Mouse (Mus musculus): ENCODE data around the gene Hes7. TPM values are rescaled to one million over a fixed set of nuclear protein-coding genes. Genes with fewer than 3 reads are reported as not detected.

Gene Hes7
- total RNA-seq, 2 experiments from 2014 or later: 0.79 to 1.3 TPM

DNA sequence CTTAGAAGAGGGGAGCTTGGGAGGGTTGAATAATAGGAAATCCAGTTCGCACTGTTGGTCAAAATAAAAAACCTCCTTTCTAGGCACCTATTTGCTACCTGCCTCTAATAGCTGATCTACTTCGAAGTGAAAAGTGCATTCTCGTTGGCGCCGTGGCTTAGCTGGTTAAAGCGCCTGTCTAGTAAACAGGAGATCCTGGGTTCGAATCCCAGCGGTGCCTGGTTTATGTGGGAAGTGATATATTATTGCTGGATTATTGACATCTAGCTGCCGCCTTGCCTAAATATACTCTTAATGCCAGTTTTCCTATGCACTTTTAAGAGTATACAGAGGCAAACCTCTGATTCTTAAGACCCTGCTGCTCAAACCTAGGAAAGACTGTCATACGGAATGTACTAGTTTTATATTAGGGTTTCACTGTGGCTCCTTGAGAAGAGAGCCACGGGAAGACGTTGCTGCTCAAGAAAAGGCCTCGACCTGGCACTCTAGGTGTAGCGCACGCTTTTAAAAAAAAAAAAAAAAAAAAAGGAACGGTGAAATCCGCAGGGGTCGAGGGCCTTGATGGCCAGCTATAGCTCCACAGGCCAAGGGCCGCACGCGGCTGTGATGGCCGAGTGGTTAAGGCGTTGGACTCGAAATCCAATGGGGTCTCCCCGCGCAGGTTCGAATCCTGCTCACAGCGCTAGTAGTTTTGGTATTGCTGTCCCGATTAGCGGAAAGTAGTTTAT is 9.7 kb upstream of the Hes7 start:
- intact Hi-C loops (cut with DNase I): no loop called here
- DNase-seq (ENCODE audit: low spot score in 2 of 2): peak; percentile 88

DNA sequence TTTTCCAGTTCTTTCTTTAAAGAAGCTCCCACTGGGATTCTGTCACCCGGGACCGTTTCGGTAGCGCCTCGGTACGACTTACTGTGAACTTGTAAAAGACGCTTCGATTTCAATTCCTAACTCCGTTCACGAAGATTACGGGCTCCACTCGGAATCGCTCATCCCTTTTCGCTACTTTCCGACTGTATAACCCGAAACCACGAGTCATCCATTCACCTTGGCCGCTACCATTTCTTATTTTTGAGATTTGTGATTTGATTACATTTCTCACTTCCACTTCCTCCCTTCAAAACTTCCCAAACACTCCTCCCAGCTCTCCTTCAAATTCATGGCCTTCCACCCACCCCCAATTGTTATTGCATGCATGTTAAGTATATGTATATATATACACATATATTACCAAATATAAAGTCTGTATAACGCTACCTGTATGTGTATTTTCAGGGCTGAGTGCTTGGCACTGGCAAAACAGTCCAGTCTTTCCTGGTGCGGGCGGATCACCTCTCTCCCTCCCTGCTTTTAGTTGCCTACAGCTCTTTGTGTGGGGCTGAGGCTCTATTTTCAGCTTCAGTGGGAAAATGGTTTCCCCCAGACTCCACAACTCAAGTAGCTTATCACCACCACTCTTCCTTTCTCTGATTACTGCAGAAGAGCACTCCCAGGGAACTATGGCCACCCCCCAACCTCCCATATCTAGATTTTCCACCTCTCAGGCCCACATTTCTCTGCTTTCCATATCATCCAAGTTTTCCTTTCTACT is 9.0 kb upstream of the Hes7 start:
- no peak for DNase-seq (ENCODE audit: low spot score in 2 of 2)
- intact Hi-C loops (cut with DNase I): no loop called here

DNA sequence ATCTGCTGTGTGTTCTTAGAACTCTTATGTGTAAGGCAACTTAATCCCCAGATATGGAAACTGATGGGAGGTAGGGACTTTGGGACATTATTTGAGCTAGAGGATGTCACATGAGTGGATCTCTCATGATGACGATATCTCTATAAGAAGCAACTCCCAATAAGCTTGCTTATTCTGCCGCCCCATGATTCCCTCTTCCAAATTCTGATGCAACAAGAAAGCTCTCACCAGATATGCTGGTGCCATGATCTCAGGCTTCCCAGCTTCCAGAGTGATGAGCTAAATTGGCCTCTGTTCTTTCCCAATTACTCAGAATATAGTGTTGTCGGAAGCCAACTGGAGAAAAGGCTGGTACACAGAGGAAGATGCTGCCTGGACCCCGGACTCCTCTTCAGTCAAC is 8.3 kb upstream of the Hes7 start:
- no peak for DNase-seq (ENCODE audit: low spot score in 2 of 2)
- intact Hi-C loops (cut with DNase I): no loop called here

DNA sequence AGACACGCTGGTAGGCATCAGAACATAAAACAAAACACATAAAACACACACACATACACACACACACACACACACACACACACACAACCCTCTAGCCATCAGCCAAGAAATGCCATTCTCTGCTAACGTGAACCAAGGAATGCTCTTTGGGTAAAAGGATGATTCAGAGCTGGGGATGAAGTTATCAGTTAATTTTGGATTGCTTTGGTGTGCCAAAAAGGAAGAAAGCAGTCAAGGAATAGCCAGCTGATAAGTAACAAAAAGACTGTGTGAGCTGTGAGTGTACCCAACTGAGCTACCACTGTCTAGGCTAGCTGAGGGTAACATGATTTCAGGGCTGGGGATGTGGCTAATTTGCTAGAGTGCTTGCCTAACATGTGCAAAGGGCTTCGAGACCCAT is 6.2 kb upstream of the Hes7 start:
- no peak for DNase-seq (ENCODE audit: low spot score in 2 of 2)
- intact Hi-C loops (cut with DNase I): no loop called here

DNA sequence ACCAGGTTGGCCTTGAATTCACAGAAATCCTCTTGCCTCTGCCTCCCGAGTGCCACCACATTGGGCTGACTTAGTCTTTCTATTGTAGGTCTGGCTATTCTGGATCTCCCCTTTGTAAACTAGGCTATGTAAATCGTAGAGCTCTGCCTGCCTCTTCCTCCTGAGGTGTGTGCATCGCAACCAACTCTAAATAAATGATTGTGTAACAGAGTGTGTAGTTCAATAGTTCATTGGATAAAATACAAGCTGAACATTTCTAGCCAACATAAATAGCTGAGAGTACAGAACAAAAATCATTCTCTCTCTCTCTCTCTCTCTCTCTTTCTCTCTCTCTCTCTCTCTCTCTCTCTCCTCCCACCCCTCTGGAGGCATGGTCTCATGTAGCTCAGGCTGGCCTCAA is 5.6 kb upstream of the Hes7 start:
- intact Hi-C loops (cut with DNase I): no loop called here
- no peak for DNase-seq (ENCODE audit: low spot score in 2 of 2)

DNA sequence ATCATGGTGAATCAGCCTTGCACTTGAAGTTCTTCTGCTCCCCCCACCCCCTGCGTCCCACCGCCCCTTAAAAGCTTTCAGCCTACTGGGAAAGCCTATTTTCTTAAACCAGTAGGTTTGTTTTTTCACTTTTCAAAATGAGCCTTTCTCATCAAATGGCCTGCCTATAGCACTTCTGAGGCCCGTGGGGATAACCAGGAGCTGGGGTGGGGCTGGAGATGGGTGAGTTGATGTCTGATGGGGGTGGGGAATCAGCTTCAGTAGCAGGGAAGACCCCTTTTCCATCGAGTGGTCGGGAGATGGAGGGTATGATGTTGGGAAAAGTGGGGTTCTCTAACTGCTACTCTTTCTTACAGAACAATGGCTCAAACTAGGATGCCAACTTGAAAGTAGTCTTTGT is 3.4 kb upstream of the Hes7 start:
- DNase-seq (ENCODE audit: low spot score in 2 of 2): no peak
- intact Hi-C loops (cut with DNase I): no loop called here

DNA sequence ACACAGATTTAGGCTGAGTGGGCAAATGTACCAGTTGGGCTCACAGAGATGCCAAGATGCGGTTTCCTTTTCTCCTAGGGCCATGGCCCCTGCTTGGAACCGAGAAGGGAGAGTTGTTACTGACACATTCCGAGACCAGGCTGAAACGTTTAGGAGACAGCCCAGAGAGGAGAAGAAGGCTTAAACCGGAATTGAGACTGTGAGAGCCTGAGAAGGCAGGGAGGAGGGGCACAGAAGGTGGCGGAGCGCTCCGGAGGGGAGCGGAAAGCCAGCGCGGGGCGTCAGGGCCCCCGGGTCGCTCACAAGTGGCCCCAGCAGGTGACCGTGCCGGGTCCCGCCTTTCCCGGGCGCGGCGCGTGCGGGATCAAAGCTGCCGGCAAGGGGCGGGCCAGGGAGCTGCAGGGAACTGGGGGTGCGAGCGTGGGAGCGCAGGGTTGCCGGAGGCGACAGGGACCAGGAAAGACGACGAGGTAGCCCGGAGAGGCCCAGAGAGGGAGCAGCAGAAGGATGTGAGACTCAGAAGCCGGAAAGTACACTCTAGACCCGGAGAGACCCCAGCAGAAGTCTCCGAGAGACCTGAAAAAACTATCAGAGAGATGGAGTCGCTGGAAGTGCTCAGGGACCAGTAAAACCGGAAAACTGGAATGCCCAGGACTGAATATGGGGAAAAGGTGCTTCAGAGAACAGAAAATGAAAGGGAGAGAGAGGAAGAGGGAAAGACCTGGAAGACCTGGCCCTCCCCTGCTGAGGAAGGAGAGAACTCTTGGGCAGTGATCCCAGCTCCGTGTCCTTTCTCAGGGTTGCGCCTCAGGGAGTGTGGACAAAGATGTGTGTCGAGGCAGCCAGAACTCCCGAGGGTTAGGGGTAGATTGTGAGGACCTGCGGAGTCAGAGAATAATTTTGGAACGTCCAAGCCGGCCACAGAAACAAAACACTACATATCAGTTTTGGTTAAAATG is 2.2 kb upstream of the Hes7 start:
- intact Hi-C loops (cut with DNase I): loop anchor here (2.0 kb wide), 1 partner anchor 19 kb away; no protein-coding TSS in a partner anchor
- DNase-seq (ENCODE audit: low spot score in 2 of 2): peak; percentile 54 to 69

DNA sequence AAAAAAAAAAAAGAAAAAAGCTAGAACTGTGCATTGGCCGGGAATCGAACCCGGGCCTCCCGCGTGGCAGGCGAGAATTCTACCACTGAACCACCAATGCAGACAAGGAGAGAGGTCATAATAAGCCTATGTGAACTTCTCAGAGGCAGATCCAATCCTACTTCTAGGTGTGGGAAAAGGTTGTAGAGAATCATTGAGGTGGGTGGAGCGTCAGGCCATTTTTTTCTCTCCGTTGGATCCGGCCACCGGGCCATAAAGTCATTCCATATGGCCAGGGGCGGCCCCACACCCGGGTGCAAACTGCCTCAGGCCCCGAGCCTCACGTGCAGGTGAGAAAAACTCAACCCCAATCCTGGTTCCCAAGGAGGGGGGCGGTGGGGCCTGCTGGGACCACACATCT is 1.4 kb upstream of the Hes7 start:
- peak; percentile 80 to 85 for DNase-seq (ENCODE audit: low spot score in 2 of 2)
- intact Hi-C loops (cut with DNase I): loop anchor here (2.0 kb wide), 1 partner anchor 20 kb away; no protein-coding TSS in a partner anchor

DNA sequence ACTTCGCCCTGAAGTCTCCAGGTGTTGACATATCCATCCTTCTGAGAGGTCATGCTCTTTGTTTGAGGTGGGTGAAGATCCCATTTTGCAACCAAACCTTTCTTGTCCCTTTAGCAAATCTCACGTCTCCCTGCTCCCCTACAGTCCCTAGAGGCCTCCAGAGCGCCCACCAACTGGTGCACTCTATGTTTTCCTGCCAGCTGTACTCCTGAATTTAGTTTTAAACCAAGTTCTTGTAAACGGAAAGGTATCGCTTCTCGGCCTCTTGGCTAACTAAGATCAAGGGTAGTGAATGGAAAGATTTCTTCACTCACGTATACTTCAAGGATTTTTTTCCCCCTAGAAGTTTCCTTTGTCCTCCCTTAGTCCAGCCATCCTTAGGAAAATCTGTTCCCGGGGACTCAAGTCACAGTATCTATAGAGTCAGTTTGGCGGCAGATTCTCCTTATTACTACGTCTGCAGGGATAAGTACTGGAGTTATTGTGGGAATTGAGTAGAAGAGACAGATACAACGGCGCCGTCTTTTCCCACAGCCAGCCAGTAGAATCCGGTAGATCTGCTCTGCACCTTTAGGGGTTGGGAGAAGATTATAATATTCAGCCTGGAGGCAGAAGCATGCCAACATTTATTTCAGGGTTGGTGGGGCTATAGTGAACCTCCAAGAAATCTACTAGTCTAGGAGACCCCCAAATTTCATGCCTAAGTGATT is 603 bp upstream of the Hes7 start:
- DNase-seq (ENCODE audit: low spot score in 2 of 2): no peak
- intact Hi-C loops (cut with DNase I): loop anchor here (2.0 to 5.0 kb wide), 2 partner anchors 21 to 32 kb away; partner anchors contain the start of gene Vamp2

DNA sequence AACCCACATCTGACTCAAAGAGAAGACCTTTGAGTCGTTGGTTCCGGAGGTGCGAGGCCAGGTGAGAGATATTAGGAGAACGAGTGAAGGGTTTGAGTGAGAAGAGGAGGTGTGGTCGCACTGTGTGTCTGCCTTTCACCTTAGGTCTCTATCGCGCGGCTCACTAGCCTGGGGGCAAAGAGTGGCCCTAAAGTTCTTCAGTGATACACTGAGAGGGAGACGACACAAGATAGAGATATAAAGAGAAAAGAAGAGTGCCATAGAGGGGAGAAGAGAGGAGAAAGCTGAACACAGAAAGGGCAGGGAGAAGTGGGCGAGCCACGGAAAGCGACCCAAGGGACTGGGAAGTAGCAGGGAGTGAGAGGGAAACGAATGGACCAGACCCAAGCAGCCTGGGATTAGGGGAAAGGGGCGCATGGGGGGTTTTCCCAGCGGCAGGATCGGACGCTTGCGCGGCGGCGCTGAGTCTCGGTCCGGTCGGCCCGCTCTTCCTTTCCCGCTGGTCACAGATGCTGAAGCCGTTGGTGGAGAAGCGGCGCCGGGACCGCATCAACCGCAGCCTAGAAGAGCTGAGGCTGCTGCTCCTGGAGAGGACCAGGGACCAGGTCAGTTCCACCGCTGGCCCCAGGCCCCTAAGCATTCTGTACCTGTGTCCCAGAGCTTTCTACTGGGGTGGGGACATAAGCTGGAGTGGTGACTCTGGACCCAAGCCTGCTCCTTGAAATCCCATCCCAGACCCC is 967 bp downstream of the Hes7 start:
- DNase-seq (ENCODE audit: low spot score in 2 of 2): no peak
- intact Hi-C loops (cut with DNase I): loop anchor here (5.0 kb wide), 1 partner anchor 34 kb away; the partner anchor contains the start of gene Vamp2

DNA sequence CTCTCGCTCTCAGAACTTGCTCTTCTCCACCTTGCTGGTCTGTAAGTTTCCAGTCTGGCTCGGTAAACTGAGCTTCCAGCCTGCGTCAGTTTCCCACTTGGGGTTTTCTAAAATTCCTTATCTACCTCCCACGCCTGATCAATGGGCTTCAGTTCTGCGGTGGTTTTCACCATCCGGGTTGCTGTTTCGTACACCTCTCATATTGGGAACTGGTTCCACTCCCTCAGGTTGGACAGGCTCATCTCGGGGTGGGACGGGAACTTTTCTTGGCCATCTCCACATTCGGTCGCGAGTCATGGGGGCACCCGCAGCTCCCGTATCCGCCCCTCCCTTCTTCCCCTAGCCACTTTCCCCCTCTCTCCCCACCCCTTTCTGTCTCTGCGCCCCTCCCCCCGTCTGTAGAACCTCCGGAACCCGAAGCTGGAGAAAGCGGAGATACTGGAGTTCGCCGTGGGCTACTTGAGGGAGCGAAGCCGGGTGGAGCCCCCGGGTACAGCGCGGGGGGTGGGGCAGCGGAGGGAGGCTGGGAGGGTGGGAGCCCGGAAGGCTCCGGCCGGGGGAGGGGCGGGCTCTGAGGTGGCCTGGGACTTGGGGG is 1.6 kb downstream of the Hes7 start:
- intact Hi-C loops (cut with DNase I): loop anchor here (5.0 kb wide), 1 partner anchor 35 kb away; the partner anchor contains the start of gene Vamp2
- DNase-seq (ENCODE audit: low spot score in 2 of 2): no peak

DNA sequence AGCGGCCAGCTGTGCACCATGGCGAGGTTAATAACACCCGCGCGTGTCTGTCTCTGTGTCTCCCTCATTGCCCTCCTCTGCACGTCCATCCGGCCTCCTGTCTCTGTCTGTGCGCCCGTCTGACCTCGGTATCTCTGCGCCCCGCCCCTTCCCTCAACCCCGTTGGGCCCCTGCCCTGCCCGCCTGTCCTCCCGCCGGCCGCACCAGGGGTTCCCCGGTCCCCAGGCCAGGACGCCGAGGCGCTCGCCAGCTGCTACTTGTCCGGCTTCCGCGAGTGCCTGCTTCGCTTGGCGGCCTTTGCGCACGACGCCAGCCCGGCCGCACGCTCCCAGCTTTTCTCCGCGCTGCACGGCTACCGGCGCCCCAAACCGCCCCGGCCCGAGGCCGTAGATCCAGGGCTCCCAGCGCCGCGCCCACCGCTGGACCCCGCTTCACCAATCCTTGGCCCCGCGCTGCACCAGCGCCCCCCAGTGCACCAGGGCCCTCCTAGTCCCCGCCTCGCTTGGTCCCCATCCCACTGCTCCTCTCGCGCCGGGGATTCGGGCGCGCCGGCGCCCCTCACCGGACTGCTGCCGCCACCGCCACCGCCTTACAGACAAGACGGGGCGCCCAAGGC is 2.2 kb downstream of the Hes7 start, which contains the start of gene 9130213A22Rik:
Gene 9130213A22Rik, minus strand, starts transcription at position 254 of the 616 bp plus-strand sequence.
- peak; percentile 87 to 88 for DNase-seq (ENCODE audit: low spot score in 2 of 2)
- intact Hi-C loops (cut with DNase I): loop anchor here (5.0 kb wide), 1 partner anchor 35 kb away; the partner anchor contains the start of gene Vamp2

DNA sequence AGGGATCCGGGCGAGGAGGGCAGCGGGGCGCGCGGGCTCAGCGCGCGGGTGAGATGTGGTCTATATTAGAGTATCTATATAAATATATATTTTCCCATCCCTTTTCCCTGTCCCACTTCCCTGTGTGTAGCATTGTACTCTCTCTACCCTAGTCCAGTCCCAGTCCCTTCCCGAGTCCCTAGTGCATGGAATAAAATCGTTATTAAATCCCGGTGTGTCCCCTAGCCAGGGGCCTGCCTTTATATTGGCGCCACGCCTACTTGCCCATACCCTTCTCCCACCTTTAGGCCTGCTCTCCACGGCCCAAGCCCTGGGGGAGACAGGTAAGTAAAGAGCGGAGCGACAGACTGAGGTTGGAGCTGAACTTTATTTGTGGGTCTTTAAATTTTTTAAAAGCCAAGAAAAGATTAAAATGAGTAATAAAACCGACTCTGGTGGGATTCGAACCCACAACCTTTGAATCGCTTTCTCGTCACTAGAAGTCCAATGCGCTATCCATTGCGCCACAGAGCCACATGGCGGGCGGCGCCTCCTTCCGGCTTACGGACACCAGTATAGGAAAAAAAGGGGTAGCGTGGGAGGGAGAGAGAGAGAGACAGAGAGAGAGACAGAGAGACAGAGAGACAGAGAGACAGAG is 3.0 kb downstream of the Hes7 start:
- peak; percentile 92 for DNase-seq (ENCODE audit: low spot score in 2 of 2)
- intact Hi-C loops (cut with DNase I): loop anchor here (5.0 kb wide), 1 partner anchor 36 kb away; the partner anchor contains the start of gene Vamp2

DNA sequence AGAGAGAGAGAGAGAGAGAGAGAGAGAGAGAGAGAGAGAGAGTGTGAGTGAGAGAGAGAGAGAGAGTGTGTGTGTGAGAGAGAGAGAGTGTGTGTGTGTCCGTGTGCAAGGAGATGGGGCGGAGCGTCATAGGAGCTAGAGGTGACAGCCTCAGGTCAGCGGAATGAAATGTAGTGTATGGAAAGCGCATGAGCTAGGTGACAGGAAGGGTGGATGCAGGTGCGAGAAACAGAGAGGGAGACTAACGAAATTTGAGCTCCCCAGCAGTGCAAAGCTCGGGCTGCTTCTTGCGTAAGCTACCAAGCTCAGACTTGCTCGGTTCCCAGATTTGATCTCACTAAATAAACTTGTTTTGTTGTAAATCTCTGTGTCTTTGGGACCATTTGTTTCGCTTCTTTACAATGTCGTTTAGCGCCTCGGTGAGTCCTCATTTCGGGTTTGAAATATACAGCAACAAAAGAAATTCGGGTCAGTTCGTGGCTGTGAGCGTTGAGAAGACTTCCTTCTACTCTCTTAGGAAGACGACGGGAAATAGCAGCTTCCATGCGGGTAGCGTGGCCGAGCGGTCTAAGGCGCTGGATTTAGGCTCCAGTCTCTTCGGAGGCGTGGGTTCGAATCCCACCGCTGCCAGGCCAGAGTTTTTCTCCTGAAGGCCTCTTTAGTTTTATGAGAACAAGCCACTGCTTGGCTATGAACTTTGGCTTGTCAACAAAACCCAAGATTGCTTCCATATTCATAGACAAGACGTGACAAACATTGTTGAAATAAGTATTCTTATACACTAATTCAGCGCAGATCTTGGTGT is 3.7 kb downstream of the Hes7 start:
- DNase-seq (ENCODE audit: low spot score in 2 of 2): peak; percentile 92 to 94

DNA sequence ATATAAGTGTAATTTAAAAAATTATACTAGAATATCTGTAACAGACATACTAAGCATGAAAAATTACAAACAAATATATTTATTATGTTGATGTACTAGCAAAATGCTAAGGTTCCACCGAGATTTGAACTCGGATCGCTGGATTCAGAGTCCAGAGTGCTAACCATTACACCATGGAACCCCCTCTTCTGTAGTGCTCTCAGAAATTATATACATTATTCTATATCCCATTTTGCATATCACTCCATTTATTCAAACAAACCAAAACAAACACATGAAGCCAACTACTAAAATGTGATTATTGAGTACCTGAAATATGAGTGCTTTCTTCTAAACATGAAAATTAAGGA is 4.3 kb downstream of the Hes7 start:
- DNase-seq (ENCODE audit: low spot score in 2 of 2): peak in 1 of 2 experiments; percentile 64
- intact Hi-C loops (cut with DNase I): loop anchor here (1.0 to 5.0 kb wide), 3 partner anchors 37 to 83 kb away; partner anchors contain the start of gene Vamp2

More for the DNA sequence above, 3.7 kb downstream of the Hes7 start:
- intact Hi-C loops (cut with DNase I): loop anchor here (1.0 to 5.0 kb wide), 3 partner anchors 37 to 83 kb away; partner anchors contain the start of gene Vamp2
